Mouse (Mus musculus): ENCODE measurements around the gene 1700057G04Rik.
"Not testable (repeated sequence)": the region's sequence is repeated elsewhere in the genome, so short reads cannot be mapped to it uniquely, and the experiment has no call there.

1700057G04Rik gene

GRCm38 (mm10) chr9:92305075-92305474 is 4.1 kb upstream of the 1700057G04Rik start:
- DNase-seq (ENCODE audit: low spot score in 2 of 2), result no peak

- no peak for DNase-seq (ENCODE audit: low spot score in 2 of 2)
Measured at GRCm38 (mm10) chr9:92305620-92306220, 3.5 kb upstream of the 1700057G04Rik start.

GRCm38 (mm10) chr9:92316791-92317190 is 7.6 kb downstream of the 1700057G04Rik start:
- no peak for DNase-seq (ENCODE audit: low spot score in 2 of 2)

GRCm38 (mm10) chr9:92325936-92326335 is 16.8 kb downstream of the 1700057G04Rik start:
- DNase-seq (ENCODE audit: low spot score in 2 of 2), result not testable (repeated sequence)

GRCm38 (mm10) chr9:92326813-92327212 is 17.6 kb downstream of the 1700057G04Rik start:
- DNase-seq (ENCODE audit: low spot score in 2 of 2), result no peak

- DNase-seq (ENCODE audit: low spot score in 2 of 2), result no peak
Measured at GRCm38 (mm10) chr9:92331383-92331782, 22.2 kb downstream of the 1700057G04Rik start.

GRCm38 (mm10) chr9:92334845-92335244 is 25.7 kb downstream of the 1700057G04Rik start:
- no peak for DNase-seq (ENCODE audit: low spot score in 2 of 2)

- no peak for DNase-seq (ENCODE audit: low spot score in 2 of 2)
Measured at GRCm38 (mm10) chr9:92335277-92335818, 26.2 kb downstream of the 1700057G04Rik start.

GRCm38 (mm10) chr9:92337063-92337462 is 27.9 kb downstream of the 1700057G04Rik start:
- DNase-seq (ENCODE audit: low spot score in 2 of 2), result no peak

GRCm38 (mm10) chr9:92337661-92338060 is 28.5 kb downstream of the 1700057G04Rik start:
- DNase-seq (ENCODE audit: low spot score in 2 of 2), result no peak

GRCm38 (mm10) chr9:92338954-92339353 is 29.8 kb downstream of the 1700057G04Rik start:
- DNase-seq (ENCODE audit: low spot score in 2 of 2), result no peak

- no peak for DNase-seq (ENCODE audit: low spot score in 2 of 2)
Measured at GRCm38 (mm10) chr9:92351924-92352323, 42.7 kb downstream of the 1700057G04Rik start.

- DNase-seq (ENCODE audit: low spot score in 2 of 2), result no peak
Measured at GRCm38 (mm10) chr9:92353306-92353705, 44.1 kb downstream of the 1700057G04Rik start.

GRCm38 (mm10) chr9:92360691-92361310 is 51.6 kb downstream of the 1700057G04Rik start:
- DNase-seq (ENCODE audit: low spot score in 2 of 2), result no peak

GRCm38 (mm10) chr9:92363478-92363877 is 54.3 kb downstream of the 1700057G04Rik start:
- DNase-seq (ENCODE audit: low spot score in 2 of 2), result no peak

- no peak for DNase-seq (ENCODE audit: low spot score in 2 of 2)
Measured at GRCm38 (mm10) chr9:92368920-92369319, 59.7 kb downstream of the 1700057G04Rik start.

GRCm38 (mm10) chr9:92373896-92374295 is 64.7 kb downstream of the 1700057G04Rik start:
- DNase-seq (ENCODE audit: low spot score in 2 of 2), result no peak

- no peak for DNase-seq (ENCODE audit: low spot score in 2 of 2)
Measured at GRCm38 (mm10) chr9:92374705-92375199, 65.6 kb downstream of the 1700057G04Rik start.

- no peak for DNase-seq (ENCODE audit: low spot score in 2 of 2)
Measured at GRCm38 (mm10) chr9:92375378-92375777, 66.2 kb downstream of the 1700057G04Rik start.

GRCm38 (mm10) chr9:92377967-92378366 is 68.8 kb downstream of the 1700057G04Rik start:
- no peak for DNase-seq (ENCODE audit: low spot score in 2 of 2)

GRCm38 (mm10) chr9:92379240-92379639 is 70.1 kb downstream of the 1700057G04Rik start:
- no peak for DNase-seq (ENCODE audit: low spot score in 2 of 2)

- DNase-seq (ENCODE audit: low spot score in 2 of 2), result no peak
Measured at GRCm38 (mm10) chr9:92383415-92383814, 74.2 kb downstream of the 1700057G04Rik start.

- no peak for DNase-seq (ENCODE audit: low spot score in 2 of 2)
Measured at GRCm38 (mm10) chr9:92384401-92384800, 75.2 kb downstream of the 1700057G04Rik start.
